Mouse (Mus musculus) ES-Bruce4 (cell line): ENCODE results near the gene Nt5m.

Experiments used
- CTCF ChIP-seq: IDR thresholded peaks from one replicate; pipeline ENCODE4 v1.8.1; 2011; ENCODE audit warnings: low read depth, low read length
- EP300 ChIP-seq: IDR thresholded peaks from 2 replicates; pipeline ENCODE4 v1.6.1; 2011; ENCODE audit warnings: low read depth, low read length; ENCODE audit not compliant: insufficient read depth
- POLR2A ChIP-seq: IDR thresholded peaks from one replicate; pipeline ENCODE4 v1.8.1; 2011; ENCODE audit warnings: low read length; ENCODE audit not compliant: insufficient read depth

- TF ChIP-seq CTCF = no peak
- no peak for TF ChIP-seq POLR2A
- TF ChIP-seq EP300 = no peak
Measured at GRCm38 (mm10) chr11:59918014-59918413, 78.8 kb downstream of the Nt5m start.
